Mouse (Mus musculus) mouse trophoblast stem cell (cell line): ENCODE data around the gene Shisal2b.
"Not testable (repeated sequence)": the region's sequence is repeated elsewhere in the genome, so short reads cannot be mapped to it uniquely, and the experiment has no call there.

Experiments used
- in situ Hi-C, 2 experiments: fragments of 300-500 bp; cut with MseI, MboI; formaldehyde crosslinking; loops; 2 replicates in 1 of 2; 3 replicates in 1 of 2; pipeline ENCODE4 v1.15.1; 2025

The Shisal2b gene

GRCm38 (mm10) chr13:104863127-104863979 lies at the start of gene Shisal2b:
Gene Shisal2b (minus strand): TSS chr13:104863893.
- in situ Hi-C loops, result no loop called here

GRCm38 (mm10) chr13:104911626-104912025 lies 47.9 kb upstream of the Shisal2b start:
- in situ Hi-C loops, result not testable (repeated sequence)

GRCm38 (mm10) chr13:104911006-104911405 lies 47.3 kb upstream of the Shisal2b start:
- in situ Hi-C loops, result not testable (repeated sequence)

GRCm38 (mm10) chr13:104908691-104909090 lies 45.0 kb upstream of the Shisal2b start:
- in situ Hi-C loops, result no loop called here

GRCm38 (mm10) chr13:104894771-104895170 lies 31.1 kb upstream of the Shisal2b start:
- in situ Hi-C loops, result no loop called here

- in situ Hi-C loops, result no loop called here
These were observed 28.6 kb upstream of the Shisal2b start for GRCm38 (mm10) chr13:104892337-104892736.

GRCm38 (mm10) chr13:104886308-104887032 lies 22.8 kb upstream of the Shisal2b start:
- in situ Hi-C loops, result no loop called here

- in situ Hi-C loops, result no loop called here
These were observed 20.0 kb upstream of the Shisal2b start for GRCm38 (mm10) chr13:104883566-104884249.

GRCm38 (mm10) chr13:104878508-104878907 lies 14.8 kb upstream of the Shisal2b start:
- in situ Hi-C loops, result no loop called here

GRCm38 (mm10) chr13:104869907-104870306 lies 6.2 kb upstream of the Shisal2b start:
- in situ Hi-C loops, result no loop called here

GRCm38 (mm10) chr13:104866726-104867125 lies 3.0 kb upstream of the Shisal2b start:
- in situ Hi-C loops, result no loop called here

- in situ Hi-C loops, result no loop called here
These were observed 10.0 kb downstream of the Shisal2b start for GRCm38 (mm10) chr13:104853645-104854044.

GRCm38 (mm10) chr13:104843295-104844089 lies 20.2 kb downstream of the Shisal2b start:
- in situ Hi-C loops, result no loop called here

GRCm38 (mm10) chr13:104841937-104842336 lies 21.8 kb downstream of the Shisal2b start:
- in situ Hi-C loops, result no loop called here

GRCm38 (mm10) chr13:104837628-104838027 lies 26.1 kb downstream of the Shisal2b start:
- in situ Hi-C loops, result no loop called here

GRCm38 (mm10) chr13:104832811-104833210 lies 30.9 kb downstream of the Shisal2b start:
- in situ Hi-C loops, result no loop called here

GRCm38 (mm10) chr13:104825470-104825869 lies 38.2 kb downstream of the Shisal2b start:
- in situ Hi-C loops, result no loop called here

- in situ Hi-C loops, result no loop called here
These were observed 41.3 kb downstream of the Shisal2b start for GRCm38 (mm10) chr13:104822411-104822838.

GRCm38 (mm10) chr13:104821908-104822307 lies 41.8 kb downstream of the Shisal2b start:
- in situ Hi-C loops, result no loop called here

GRCm38 (mm10) chr13:104821192-104821591 lies 42.5 kb downstream of the Shisal2b start:
- in situ Hi-C loops, result no loop called here

GRCm38 (mm10) chr13:104817696-104818095 lies 46.0 kb downstream of the Shisal2b start:
- in situ Hi-C loops, result no loop called here
